Mouse (Mus musculus): Measurements from ENCODE around the gene Slc45a2. TPM values are rescaled to one million over a fixed set of nuclear protein-coding genes. Genes with fewer than 3 reads are reported as not detected.

Slc45a2 gene
- total RNA-seq, 2 experiments from 2014 or later: 0.13 TPM; not detected in 1

DNA sequence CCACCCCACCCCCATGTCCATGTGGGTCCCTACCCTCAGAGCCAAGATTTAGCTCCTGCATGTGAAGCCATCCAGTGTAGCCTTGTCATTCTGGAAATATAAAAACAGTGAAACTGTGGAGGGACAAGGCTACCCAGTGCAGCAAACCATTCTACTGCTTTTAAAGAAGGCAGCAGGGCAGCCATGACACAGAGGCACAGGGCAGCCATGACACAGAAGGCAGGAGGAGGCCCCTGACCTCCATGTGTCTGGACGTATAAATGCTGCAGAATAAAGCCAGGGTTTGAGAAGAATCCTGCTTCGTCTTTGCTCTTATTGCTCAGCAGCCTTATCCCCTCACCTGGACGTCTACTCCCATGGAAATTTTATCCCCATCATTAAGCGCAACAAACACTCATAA, 3.3 kb downstream of the Slc45a2 start:
- DNase-seq (ENCODE audit: low spot score in 2 of 2): no peak

DNA sequence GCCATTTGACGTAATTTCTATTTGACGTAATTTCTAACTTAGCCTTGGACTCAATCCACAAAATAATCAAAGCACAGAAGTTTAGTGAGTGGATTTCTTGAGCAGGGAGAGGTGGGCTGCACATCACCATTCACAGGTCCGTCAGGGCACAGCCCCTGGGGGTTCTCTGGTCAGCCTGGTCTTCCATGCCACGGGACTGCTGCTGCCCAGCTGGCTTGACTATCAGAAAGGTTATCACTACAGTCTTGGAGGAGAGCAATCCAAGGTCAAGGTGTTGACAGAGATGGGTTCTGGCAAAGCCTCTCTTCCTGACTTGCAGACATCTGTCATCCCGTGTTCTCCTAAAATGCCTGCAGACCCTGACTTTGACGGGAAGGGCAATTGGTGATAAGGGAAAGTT, 4.1 kb downstream of the Slc45a2 start:
- DNase-seq (ENCODE audit: low spot score in 2 of 2): no peak

DNA sequence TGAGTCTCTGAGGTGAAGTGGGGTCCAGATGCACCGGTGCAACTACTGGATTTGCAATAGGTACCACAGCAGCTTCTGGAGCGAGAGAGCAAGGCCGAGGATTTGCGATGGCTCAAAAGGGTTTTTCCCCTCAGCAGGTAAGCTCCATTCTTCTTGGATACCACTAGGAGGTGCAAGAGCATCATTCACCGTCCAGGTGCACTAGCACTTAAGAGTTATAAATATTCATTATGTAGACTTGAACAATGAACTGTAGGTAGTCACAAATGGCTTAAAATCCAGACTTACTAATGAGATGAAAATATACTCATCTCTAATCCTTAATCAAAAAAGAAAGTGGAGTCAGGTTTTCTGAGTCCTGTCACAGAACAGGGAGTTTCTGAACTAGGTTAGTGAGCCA, 8.2 kb downstream of the Slc45a2 start:
- no peak for DNase-seq (ENCODE audit: low spot score in 2 of 2)

DNA sequence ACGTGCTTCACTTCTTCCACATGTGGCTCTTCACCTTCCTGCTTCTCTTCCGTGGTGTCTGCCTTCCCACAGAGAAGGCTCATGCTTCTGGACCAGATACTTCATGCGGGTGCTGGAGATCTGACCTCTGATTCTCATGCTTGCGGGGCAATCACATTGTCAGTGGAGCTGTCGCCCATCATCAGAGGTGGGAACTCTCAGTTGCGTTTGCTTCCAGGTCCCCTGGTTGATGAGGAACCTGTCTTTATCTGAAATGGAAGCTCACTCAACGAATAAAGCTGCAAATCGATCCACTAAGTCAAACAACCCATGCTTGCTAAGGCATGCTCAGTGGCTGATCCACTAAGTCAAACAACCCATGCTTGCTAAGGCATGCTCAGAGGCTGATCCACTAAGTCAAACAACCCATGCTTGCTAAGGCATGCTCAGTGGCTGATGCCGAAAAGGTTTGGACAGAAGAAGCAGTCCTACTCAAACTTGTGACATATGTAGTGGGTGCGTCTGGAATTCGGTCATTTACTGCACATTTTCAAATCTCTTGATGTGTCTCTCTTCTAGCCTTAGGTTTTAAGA, 10.5 kb downstream of the Slc45a2 start:
- no peak for DNase-seq (ENCODE audit: low spot score in 2 of 2)

DNA sequence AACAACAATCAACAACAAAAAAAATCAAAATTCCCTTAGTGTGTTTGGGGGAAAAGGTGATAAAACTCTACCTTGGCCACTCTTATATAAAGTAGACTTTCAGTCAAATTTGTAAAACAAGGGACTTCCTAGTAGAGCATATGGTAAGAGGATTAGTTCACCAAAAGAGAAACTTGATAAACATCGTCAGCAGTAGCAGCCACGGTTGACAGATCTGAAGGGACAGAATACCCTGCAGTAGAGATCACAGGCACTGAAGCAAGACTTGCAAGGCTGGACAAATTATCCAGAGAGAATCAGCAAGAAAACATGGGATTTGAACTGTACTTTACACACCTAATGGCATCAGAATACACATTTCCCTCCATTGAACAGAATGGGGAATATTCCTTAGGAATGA, 14.4 kb downstream of the Slc45a2 start:
- no peak for DNase-seq (ENCODE audit: low spot score in 2 of 2)

DNA sequence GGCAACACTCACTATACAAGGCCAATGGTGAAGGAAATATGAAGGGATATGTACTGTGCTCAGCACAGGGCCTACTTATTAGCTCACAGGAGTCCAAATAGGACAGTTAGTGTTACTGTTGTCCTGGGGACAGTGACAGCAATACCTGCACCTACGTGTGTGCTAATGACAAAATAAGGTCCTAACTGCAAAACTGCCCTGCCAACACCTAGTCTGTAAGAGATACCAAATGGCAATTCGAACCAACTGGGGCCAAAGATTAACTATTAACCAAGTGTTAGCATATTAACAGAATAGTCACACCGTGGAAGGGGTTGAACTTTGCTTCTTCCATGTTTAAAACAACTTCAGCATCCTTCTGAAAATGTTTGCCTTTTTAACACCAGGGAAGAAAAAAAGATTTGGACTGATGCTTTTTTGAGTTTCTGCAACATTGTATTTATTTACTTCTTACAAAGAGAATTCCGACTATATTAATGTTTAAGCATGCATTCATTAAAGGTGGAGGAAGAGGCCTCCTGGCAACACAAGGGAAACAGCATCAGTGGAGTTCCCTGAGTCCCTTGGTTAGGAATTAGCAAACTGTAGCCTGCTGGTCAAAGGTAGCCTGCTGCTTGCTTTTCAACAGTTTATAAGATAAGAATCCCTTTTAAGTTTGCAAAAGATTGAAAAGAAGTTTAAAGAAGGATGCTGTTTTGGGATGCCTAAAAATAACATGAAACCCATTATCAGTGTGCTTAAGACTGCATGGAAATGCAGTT, 26.5 kb downstream of the Slc45a2 start:
- no peak for DNase-seq (ENCODE audit: low spot score in 2 of 2)

DNA sequence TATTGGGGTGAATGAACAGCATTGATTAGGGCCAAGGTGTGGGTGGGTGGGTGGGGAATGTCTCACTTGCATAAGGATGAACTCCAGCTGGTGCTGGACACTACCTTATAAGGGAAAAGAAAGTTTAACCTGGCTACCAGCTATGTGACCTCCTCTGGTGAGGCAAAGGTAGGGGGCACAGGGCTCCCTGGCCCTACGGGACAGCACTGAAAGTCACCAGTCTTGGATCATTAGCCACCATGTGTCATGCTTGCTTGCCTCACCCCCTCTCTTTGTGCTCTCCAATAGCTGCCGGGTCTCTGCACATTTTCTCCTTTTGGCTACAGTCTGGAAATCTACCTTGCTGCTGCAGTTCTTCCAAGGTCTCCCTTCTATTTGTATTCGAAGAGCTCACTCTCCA, 29.7 kb downstream of the Slc45a2 start:
- no peak for DNase-seq (ENCODE audit: low spot score in 2 of 2)

DNA sequence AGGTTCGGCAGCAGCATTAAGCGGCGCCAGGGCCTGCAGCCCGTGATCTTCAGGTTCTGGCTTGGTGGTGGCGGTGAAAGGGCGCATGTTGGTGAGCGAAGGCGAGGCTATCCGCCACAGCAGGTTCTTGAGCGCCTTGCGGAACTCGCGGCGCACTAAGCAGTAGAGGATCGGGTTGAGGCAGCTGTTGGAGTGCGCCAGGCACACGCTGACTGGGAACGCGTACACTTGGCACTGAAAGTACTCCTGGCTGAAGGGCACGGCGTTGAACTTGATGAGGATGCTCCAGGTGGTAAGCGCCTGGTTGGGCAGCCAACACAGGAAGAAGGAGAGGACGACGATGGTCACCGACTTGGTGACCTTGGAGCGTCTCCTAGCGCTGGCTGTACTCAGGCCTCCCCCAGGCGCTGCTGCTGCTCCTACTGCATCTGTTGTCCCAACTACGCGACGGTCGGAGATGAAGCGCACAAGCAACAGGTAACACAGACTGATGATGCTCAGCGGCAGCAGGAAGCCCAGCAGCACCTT, 35.5 kb downstream of the Slc45a2 start:
- peak in 1 of 2 experiments; percentile 19 for DNase-seq (ENCODE audit: low spot score in 2 of 2)

DNA sequence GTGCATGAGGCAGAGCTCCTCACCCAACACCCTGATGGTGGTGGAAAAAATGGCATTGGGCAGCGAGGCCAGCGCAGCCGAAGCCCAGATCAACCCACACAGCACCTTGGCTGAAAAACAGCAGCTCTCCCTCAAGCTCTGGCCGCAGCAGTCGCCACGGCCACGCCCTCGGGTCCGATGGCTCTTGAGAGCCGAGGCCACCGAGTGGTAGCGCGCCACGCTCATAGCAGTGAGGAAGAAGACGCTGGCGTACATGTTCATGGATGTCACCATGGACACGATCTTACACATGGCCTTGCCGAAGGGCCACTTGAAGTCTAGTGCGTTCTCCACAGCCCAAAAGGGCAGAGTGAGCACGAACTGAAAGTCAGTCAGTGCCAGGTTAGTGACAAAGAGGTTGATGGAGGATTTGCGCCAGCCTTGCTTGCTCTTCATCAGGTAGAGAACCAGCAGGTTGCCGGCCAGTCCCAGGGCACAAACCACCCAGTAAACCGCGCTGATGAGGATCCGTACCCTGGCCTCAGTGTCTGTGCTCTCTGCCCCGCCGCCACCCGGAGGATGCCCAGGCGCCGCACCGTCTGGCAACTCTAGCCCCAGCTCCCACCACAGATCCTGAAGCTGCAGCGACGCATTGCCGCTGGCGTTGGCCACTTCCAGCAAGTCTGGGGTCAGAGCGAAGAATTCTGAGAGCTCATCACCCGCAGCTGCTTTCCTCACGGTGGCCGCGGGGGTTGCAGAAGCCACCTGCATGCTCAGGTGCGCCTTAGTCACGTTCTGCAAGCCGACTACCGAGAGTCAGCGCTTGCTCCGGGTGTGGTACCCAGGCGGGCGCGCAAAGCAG, 36.2 kb downstream of the Slc45a2 start:
- peak in 1 of 2 experiments; percentile 23 for DNase-seq (ENCODE audit: low spot score in 2 of 2)

DNA sequence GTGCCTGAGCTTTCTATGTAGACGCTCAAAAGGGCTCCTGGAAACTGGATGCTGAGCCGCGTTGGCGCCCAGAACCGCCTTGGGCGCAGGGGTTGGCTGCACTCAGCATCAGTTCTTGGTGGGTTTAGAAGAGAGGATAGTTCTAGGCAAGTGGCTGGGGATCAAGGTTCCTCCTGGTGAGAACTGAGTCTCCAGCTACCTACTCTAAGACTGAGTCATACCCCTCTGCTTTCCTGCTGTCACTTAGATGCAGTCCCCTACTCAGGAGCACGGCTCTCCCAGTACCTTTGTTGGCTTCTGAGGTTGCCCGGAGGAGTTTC, 36.8 kb downstream of the Slc45a2 start:
- no peak for DNase-seq (ENCODE audit: low spot score in 2 of 2)

DNA sequence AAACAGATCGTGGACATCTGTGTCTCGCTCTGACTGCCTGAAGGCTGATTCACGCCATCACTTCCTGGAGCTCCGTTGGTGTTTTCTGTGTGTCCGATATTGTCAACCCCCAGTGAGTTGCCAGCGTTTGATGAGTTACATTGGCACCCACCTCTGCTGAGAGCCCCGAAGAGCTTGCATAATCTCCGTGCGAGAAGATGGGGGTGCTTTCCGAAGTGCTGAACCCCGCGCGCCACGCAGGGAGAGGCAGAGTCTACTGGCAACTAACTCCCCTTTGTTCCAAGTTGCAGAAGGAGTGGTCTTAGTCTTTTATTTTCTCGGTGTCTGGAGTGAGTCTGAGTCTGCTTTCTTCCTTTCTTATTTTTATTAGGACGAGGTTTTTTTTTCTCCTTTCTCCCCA, 37.2 kb downstream of the Slc45a2 start, which contains the start of gene Rxfp3:
TSS of gene Rxfp3 (minus strand) at position 281 of the 400 bp plus-strand sequence.
- peak in 1 of 2 experiments; percentile 22 for DNase-seq (ENCODE audit: low spot score in 2 of 2)

DNA sequence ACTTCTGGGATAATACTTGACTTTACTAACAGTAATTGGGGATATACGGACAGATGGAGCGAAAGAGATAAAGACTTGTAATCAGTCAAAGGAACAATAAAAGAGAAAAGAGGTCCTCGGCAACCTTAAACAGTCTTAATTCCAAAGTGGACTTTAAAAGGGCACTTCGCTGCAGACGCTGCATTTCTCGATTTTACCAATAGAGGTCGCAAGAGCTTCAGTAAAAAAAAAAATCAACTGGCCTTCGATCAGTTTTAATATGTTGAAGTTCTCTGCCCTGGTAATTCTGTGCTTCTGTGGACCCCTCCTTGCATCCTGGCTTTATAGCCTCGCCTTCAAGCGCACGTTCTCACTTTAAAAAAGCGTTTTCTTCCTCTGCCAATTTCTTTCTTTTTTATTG, 38.0 kb downstream of the Slc45a2 start:
- DNase-seq (ENCODE audit: low spot score in 2 of 2): peak in 1 of 2 experiments; percentile 49

DNA sequence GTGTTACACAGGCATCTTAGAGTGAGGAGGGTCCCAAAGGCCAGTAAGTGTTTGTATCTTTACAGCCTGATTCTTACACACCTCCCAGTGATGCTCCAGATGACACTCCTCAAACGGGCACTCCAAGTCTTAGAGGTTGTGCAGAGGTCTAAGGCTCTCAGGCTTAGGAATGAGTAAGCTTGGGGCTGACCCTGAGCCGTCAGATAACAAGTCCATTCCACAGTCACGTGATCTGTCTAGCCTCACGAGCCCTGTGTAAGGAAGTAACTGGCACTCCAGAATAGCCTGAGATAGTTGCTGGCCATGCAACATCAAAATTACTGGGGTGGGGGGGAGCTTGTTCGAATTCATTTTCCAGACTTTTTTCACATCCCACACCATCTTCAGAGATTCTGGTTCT, 39.5 kb downstream of the Slc45a2 start:
- DNase-seq (ENCODE audit: low spot score in 2 of 2): no peak

DNA sequence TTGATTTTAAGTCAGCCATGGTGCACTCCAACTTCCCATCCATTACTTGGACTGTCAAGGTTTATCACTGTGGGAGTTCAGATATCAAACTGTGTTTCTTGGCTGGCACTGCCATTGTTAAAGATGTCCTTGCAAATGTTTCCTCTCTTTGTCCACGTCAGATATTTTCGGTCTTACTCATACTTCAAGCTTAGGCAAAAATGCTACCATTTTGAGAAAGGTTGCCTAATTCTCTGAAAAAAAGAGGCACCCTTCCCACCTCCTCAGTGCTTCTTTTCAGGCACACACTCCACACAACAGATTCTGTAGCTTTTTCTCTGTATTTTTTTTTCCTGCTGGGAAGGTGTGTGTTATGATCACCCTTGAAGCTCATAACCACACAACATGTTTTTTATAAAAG, 40.7 kb downstream of the Slc45a2 start:
- no peak for DNase-seq (ENCODE audit: low spot score in 2 of 2)

DNA sequence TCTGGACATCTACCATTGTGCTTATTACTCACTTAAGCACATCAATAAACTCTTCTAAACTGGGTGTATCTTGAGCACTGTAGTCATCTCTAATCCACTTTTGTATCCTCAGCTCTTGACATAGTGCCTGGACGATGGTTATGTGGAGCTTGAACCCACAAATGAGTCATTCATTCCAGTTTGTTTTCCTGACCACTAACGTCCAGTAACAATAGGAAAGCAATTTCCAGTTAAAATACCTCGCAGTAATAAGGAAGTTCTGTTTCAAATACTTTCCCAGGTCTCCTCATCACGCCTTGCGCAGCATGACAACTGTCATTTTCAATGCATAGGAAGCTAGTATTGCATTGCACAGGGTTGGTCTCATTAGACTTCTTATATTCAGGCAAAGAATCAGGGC, 42.3 kb downstream of the Slc45a2 start:
- DNase-seq (ENCODE audit: low spot score in 2 of 2): no peak

DNA sequence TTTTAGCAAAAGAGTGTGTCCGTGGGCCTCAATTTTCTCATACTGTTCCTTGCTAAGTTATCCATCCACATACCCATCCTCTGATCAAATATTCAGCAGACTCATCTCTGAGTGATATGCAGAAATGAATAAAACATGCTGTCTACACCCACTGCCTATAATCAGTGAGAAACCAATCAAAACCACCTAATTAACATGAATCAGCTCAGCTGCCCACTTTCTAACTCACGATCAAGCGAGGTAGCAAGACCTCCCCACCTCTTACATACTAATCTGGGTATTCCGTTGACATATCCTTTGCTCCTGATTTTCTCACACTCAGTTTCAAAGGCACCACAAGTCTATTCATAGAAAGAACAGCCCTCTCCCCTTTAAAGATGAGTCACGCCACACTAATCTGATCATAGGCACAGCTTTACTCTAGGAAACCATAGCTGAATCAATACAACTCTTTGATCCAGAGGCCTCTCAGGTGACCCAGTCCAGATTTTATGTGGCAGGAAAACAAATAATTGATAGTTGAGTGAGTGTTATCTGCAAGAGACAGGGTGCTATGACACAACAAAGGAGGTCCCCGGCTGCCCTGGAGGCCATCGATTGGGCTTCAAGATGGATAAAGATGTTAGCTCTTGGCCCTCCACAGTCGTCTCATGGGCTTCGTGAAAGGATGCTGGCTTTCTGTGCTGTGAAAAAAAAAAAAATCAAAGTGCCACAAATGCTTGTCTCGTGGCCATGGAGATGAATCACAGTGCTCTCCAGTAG, 53.3 kb downstream of the Slc45a2 start:
- DNase-seq (ENCODE audit: low spot score in 2 of 2): no peak

DNA sequence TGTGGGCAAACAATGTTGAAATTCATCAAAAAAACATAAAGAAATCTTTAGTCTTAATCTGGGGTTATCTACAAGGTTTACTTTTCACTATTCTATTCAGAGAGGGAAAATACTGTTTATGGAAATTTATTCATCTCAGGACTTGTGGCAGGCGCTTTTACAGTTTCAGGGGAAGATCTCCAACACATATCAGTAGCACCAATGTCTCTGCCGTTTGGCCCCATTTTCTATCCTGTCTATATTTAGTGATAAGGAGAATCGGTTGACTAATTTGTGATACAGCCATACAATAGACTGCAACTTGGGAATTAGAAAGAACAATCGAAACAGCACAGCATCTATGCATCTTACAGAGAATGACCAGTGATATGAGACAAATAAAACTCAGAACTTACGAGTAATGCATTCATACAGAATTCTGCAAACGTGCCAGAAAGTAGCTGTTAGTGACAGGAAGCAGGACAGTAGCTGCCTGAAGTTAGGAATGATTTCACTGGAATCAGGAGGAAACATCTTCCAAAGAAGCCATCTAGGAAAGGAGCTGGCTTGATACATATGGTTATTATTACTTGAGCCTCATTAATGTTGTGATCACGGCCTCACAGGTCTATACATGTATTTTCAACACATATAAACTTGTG, 54.0 kb downstream of the Slc45a2 start:
- no peak for DNase-seq (ENCODE audit: low spot score in 2 of 2)

DNA sequence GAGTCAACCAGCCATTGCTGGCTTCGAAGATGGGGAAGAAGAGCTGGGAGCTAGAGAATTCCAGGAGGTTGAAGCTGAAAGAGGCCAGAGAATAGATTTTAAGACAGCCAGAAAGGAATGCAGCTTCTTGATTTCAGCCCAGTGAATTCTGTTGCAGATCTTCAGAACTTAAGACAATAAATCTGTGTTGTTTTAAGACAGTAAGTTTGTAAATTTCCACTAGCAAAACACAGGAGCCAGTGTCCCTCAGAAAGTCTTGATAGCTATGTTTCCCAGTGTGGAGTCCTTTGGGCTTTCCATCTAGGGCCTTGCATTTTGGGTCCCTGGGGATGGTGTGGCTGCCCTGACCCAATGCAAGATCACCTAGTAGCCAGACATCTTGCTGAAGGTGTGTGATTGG, 62.4 kb downstream of the Slc45a2 start:
- DNase-seq (ENCODE audit: low spot score in 2 of 2): no peak

DNA sequence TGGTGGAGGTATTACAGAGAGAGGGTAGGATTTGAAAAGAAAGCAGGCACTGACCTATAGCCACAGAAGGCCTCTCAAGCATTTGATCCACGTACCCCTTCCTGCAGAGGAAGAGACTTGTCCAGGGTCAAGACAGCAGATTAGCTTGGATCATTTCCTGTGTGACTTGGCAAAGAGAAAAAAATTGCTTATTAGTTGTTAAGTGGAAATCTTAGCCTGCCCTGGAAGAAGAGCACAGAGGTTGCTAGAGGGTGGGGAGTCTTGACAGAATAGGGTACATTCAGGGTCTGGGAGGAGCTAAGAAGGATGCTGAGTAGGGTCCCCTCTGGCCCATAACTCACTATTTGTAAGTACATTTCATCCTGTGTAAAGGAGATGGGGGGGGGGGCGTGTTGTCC, 63.6 kb downstream of the Slc45a2 start:
- no peak for DNase-seq (ENCODE audit: low spot score in 2 of 2)

DNA sequence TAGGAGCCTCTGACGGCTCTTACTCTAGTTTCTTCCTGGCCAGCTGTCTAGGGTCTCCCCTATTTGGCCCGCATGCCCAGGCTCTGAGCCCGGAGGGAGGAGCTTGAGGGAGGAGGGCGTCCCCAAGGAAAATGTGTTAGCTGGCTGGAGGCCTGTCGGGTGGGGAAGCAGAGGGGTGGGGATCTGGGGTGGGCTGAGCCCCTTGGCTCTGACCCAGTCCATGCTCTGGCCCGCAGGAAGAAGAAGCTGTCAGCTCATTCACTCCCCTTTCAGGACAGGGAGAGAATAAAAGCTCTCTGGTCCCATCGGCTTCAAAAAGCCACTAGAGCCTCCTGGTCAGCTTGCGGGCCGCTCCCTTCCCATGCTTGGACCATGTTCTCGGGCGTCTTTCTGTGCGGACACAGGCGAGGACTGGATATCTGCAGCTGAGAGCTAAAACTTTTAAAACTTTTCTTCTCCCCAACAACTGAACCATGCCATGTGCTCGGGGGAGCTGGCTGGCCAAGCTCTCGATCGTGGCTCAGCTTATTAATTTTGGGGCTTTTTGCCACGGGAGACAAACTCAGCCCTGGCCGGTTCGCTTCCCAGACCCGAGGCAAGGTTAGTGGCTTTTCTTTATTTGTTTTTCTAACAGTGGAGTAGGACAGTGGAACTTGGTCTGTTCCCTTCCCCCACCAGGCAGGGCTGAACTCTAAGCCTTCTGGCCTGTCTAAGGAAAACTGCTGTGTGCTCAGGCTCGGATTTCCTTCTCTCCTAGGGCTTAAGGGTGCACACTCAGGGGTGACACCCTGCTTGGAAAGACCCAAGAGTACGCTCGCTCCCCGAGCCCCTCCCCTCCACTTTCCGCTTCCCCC, 64.3 kb downstream of the Slc45a2 start, which contains the start of gene Adamts12:
TSS of gene Adamts12 (plus strand) at position 233 of the 854 bp plus-strand sequence.
- peak; percentile 64 to 78 for DNase-seq (ENCODE audit: low spot score in 2 of 2)
